Mouse (Mus musculus) frontal cortex, postnatal 25 days (tissue): ENCODE results near the gene Upk3bl.

Experiments
- DNase-seq, 2 experiments: peaks; one replicate each; pipeline ENCODE4 v3.0.0; 2022; ENCODE audit warnings: low spot score in 2 of 2

The Upk3bl gene

GRCm38 (mm10) chr5:136054301-136055077, at the start of gene Upk3bl:
Gene Upk3bl, plus strand, starts transcription at chr5:136054492.
- no peak for DNase-seq

GRCm38 (mm10) chr5:136004537-136004936, 49.8 kb upstream of the Upk3bl start:
- no peak for DNase-seq

- no peak for DNase-seq
These were observed 46.5 kb upstream of the Upk3bl start for GRCm38 (mm10) chr5:136007745-136008144.

GRCm38 (mm10) chr5:136014877-136015276, 39.4 kb upstream of the Upk3bl start:
- DNase-seq: no peak

GRCm38 (mm10) chr5:136015586-136015985, 38.7 kb upstream of the Upk3bl start:
- no peak for DNase-seq

GRCm38 (mm10) chr5:136016014-136016876, 38.0 kb upstream of the Upk3bl start:
- no peak for DNase-seq

GRCm38 (mm10) chr5:136017262-136017661, 37.0 kb upstream of the Upk3bl start:
- DNase-seq: no peak

GRCm38 (mm10) chr5:136018726-136019125, 35.6 kb upstream of the Upk3bl start:
- DNase-seq: no peak

GRCm38 (mm10) chr5:136019907-136020306, 34.4 kb upstream of the Upk3bl start:
- no peak for DNase-seq

GRCm38 (mm10) chr5:136025712-136026111, 28.6 kb upstream of the Upk3bl start:
- DNase-seq: no peak

GRCm38 (mm10) chr5:136026859-136027258, 27.4 kb upstream of the Upk3bl start:
- no peak for DNase-seq

- no peak for DNase-seq
These were observed 26.5 kb upstream of the Upk3bl start for GRCm38 (mm10) chr5:136027612-136028311.

GRCm38 (mm10) chr5:136034868-136035267, 19.4 kb upstream of the Upk3bl start:
- DNase-seq: no peak

- no peak for DNase-seq
These were observed 19.0 kb upstream of the Upk3bl start for GRCm38 (mm10) chr5:136035285-136035684.

- DNase-seq: no peak
These were observed 17.6 kb upstream of the Upk3bl start for GRCm38 (mm10) chr5:136036667-136037066.

GRCm38 (mm10) chr5:136038258-136039214, 15.8 kb upstream of the Upk3bl start, which contains the start of gene Upk3b:
Gene Upk3b, plus strand, starts transcription at chr5:136038496.
- DNase-seq: no peak

- DNase-seq: no peak
These were observed 14.1 kb upstream of the Upk3bl start for GRCm38 (mm10) chr5:136040210-136040609.

GRCm38 (mm10) chr5:136041260-136041659, 13.0 kb upstream of the Upk3bl start:
- no peak for DNase-seq

GRCm38 (mm10) chr5:136041666-136042065, 12.6 kb upstream of the Upk3bl start:
- no peak for DNase-seq

GRCm38 (mm10) chr5:136044865-136045264, 9.4 kb upstream of the Upk3bl start:
- no peak for DNase-seq

GRCm38 (mm10) chr5:136045408-136045807, 8.9 kb upstream of the Upk3bl start:
- DNase-seq: no peak
